Mouse (Mus musculus): Measurements from ENCODE around the gene Ticam1. TPM values are rescaled to one million over a fixed set of nuclear protein-coding genes. Genes with fewer than 3 reads are reported as not detected.

The Ticam1 gene
- total RNA-seq, 2 experiments from 2014 or later: 2.7 to 3.4 TPM

DNA sequence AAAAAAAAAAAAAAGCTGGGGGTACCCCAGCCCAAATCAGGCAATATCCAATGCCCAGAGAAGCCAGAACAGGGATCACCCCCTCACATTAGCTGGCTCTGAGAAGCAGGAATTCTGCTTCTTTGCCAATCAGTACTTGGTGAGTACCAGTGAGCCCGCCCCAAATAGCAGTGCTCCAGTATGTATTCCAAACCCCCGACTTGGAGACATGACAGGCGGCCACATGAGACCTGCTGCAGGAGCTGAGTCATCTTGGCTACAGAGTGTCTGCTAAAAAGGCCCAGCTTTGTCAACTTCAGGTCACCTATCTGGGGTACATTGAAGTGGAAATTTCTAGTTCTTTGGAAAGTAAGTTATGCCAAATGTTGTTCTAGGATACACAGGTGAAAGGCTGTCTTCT is 50.0 kb downstream of the Ticam1 start:
- Histone ChIP-seq H3K27ac (no peak overlapping the region), H3K4me3 (no peak overlapping the region)
- DNase-seq: no peak
- intact Hi-C loops (cut with DNase I): no loop called here
- no peak for TF ChIP-seq CTCF (IDR thresholded peaks at IDR 0.05)

- H3K27ac ChIP-seq: no peak overlapping the region
- intact Hi-C loops (cut with DNase I): no loop called here
- no peak for DNase-seq
- TF ChIP-seq CTCF (IDR thresholded peaks at IDR 0.05): no peak
- H3K4me3 ChIP-seq: no peak overlapping the region
These were observed 51.7 kb downstream of the Ticam1 start for GRCm38 (mm10) chr17:56224916-56225315.

DNA sequence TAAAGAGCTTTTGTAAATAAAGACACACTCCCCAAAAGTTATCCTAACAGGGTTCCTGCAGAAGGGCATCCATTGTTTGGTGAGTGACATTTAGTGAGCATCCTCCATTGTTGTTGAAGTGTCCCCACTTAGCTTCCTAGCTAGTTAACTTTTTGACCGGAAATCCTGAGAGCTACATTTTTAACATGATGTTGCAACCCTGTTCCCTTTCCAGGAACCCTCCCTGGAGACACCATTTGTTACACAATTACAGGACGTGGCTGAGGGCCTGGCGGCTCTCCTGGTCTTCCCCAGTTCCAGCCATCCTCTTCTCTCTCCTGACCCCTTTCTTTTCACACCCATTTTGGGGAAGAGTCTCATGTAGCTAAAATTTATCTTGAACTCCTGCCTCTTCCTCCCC is 56.8 kb downstream of the Ticam1 start:
- no peak for TF ChIP-seq CTCF (IDR thresholded peaks at IDR 0.05)
- intact Hi-C loops (cut with DNase I): loop anchor here (2.0 to 5.0 kb wide), 2 partner anchors 35 to 38 kb away; partner anchors contain the start of gene Mydgf
- Histone ChIP-seq H3K27ac (peak overlapping the region; percentile 91), H3K4me3 (peak overlapping the region; percentile 79)
- peak; percentile 72 for DNase-seq

Small RNA genes within 50 kb of the gene (microRNA-seq; reads per million reads assigned to microRNA genes)
- gene Mir7b: 2.9 reads per million

Other genes starting within 250 kb of the Ticam1 start
- 1 to 10 TPM; 8.7 to 9.5 TPM for gene Sh3gl1, start 240.2 kb downstream of the Ticam1 start, total RNA-seq (2021)
- under 1 TPM; 0.46 to 0.59 TPM for gene Chaf1a, start 236.3 kb downstream of the Ticam1 start, total RNA-seq (2021)
- 10 to 100 TPM; 55.6 to 64.3 TPM for gene Ubxn6, start 201.8 kb downstream of the Ticam1 start, total RNA-seq (2021)
- 10 to 100 TPM; 23.8 to 26.3 TPM for gene Hdgfl2, start 197.2 kb downstream of the Ticam1 start, total RNA-seq (2021)
- 100 to 1,000 TPM; 255 to 281 TPM for gene Plin4, start 167.0 kb downstream of the Ticam1 start, total RNA-seq (2021)
- 10 to 100 TPM; 22.9 to 55.7 TPM for gene Plin5, start 159.2 kb downstream of the Ticam1 start, total RNA-seq (2021)
- gene Lrg1, start 154.8 kb downstream of the Ticam1 start, total RNA-seq (2021): 10 to 100 TPM; 13.2 to 25.5 TPM
- gene Sema6b, start 136.4 kb downstream of the Ticam1 start, total RNA-seq (2021): 1 to 10 TPM; 1.9 to 3.2 TPM
- under 1 TPM; 0.25 to 0.43 TPM for gene Tnfaip8l1, start 114.3 kb downstream of the Ticam1 start, total RNA-seq (2021)
- gene Mydgf, start 92.9 kb downstream of the Ticam1 start, total RNA-seq (2021): 10 to 100 TPM; 17.0 to 17.7 TPM
- 10 to 100 TPM; 34.0 to 43.2 TPM for gene Dpp9, start 57.9 kb downstream of the Ticam1 start, total RNA-seq (2021)
- 100 to 1,000 TPM; 165 to 176 TPM for gene Fem1a, start 20.0 kb downstream of the Ticam1 start, total RNA-seq (2021)
- 10 to 100 TPM; 42.4 to 75.0 TPM for gene Plin3, start 16.1 kb upstream of the Ticam1 start, total RNA-seq (2021)
- gene Arrdc5, start 23.5 kb upstream of the Ticam1 start, total RNA-seq (2021): not detected
- gene Uhrf1, start 26.5 kb upstream of the Ticam1 start, total RNA-seq (2021): 1 to 10 TPM; 1.3 to 2.1 TPM
- 10 to 100 TPM; 25.6 to 27.3 TPM for gene Kdm4b, start 49.3 kb upstream of the Ticam1 start, total RNA-seq (2021)
- gene Ptprs, start 199.7 kb upstream of the Ticam1 start, total RNA-seq (2021): 10 to 100 TPM; 29.6 to 43.1 TPM
- not detected for gene Znrf4, start 235.6 kb upstream of the Ticam1 start, total RNA-seq (2021)

Data from gastrocnemius, adult 2 months (tissue).